Mouse (Mus musculus) ES-Bruce4 (cell line): ENCODE data around the gene Plekhg6.

ENCODE experiments used
- CTCF ChIP-seq: IDR thresholded peaks from one replicate; pipeline ENCODE4 v1.8.1; 2011; ENCODE audit warnings: low read depth, low read length
- POLR2A ChIP-seq: IDR thresholded peaks from one replicate; pipeline ENCODE4 v1.8.1; 2011; ENCODE audit warnings: low read length; ENCODE audit not compliant: insufficient read depth

DNA sequence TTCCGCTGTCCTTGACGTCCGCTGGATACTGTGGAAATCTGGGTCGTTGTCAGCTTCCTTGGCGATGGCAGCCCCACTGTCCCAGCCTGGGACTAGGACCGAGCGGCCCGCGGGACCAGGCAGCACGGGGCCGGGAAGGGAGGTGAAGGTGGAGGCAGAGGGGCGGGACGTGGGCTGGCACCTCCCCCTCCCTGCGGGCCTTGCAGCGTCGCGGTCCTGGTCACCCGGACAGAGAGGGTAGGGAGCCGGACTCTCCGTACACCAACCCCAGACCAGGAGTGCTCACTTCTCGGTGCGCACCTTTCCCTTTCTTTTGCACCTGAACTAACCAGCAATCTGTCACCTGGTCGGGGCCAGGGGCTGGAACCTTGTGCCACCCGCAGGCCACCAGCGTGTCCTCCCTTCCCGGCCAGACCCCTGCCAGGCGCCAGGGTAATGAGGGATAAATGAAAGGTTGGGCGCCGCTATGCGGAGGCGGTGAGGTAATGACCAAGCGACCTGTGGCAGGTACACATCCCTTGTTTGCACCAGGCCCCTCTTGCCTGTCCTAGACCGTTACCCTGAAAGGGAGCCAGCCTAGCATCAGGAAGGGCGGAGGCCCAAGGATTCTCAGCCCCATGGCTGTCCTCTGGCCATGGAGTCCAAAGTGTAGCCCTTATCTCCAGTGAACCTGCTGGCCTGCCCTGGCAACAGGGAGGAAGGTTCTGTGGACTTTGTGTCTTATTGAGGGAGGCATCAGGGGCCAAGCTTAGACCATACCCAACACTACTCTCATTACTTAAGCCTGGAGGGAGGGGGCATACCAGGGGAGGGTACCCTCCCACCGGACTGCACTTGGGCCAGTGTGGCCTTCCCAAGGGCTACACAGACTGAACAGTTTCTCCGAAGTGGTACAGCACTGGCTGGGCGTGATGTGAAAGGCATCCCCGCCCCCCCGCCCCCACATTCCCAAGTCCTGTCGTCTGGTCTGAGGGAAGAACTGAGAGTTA is at the start of gene Plekhg6:
- no peak for TF ChIP-seq CTCF
- no peak for TF ChIP-seq POLR2A
